Mouse (Mus musculus) limb, embryonic 12.5 days (tissue): Measurements from ENCODE around the gene Slc13a3. TPM values are rescaled to one million over a fixed set of nuclear protein-coding genes. Genes with fewer than 3 reads are reported as not detected.

Source experiments
- ATAC-seq: fragments of 200-750 bp; cut with Nextera tagmentation; 2 replicates; pipeline ENCODE4 v1.8.0; 2017; ENCODE audit warnings: low read depth, moderate TSS enrichment; ENCODE audit not compliant: insufficient number of reproducible peaks, insufficient read depth, low FRiP score, low TSS enrichment
- H3K27ac ChIP-seq: fragments of 300-500 bp; sonication (generic); 2 replicates; pipeline ENCODE4 v1.5.1; 2016; ENCODE audit warnings: mild to moderate bottlenecking, moderate library complexity
- H3K27me3 ChIP-seq: fragments of 300-500 bp; sonication (generic); 2 replicates; pipeline ENCODE4 v1.6.1; 2016; ENCODE audit warnings: mild to moderate bottlenecking, moderate library complexity
- H3K36me3 ChIP-seq: fragments of 300-500 bp; sonication (generic); 2 replicates; pipeline ENCODE4 v1.6.1; 2016; ENCODE audit warnings: mild to moderate bottlenecking, moderate library complexity
- H3K4me1 ChIP-seq: fragments of 300-500 bp; sonication (generic); replicated peaks from 2 replicates; pipeline ENCODE4 v1.6.1; 2016
- H3K4me2 ChIP-seq: fragments of 300-500 bp; sonication (generic); 2 replicates; pipeline ENCODE4 v1.6.1; 2016; ENCODE audit warnings: mild to moderate bottlenecking, moderate library complexity
- H3K4me3 ChIP-seq: fragments of 300-500 bp; sonication (generic); replicated peaks from 2 replicates; pipeline ENCODE4 v1.5.1; 2016; ENCODE audit warnings: mild to moderate bottlenecking
- H3K9ac ChIP-seq: fragments of 300-500 bp; sonication (generic); replicated peaks from 2 replicates; pipeline ENCODE4 v1.6.1; 2016; ENCODE audit warnings: mild to moderate bottlenecking, moderate library complexity
- H3K9me3 ChIP-seq: fragments of 300-500 bp; sonication (generic); 2 replicates; pipeline ENCODE4 v1.6.1; 2016; ENCODE audit warnings: mild to moderate bottlenecking, moderate library complexity
- WGBS: fragments of 180-500 bp; shearing (Covaris S2); methylation state at CpG from one replicate; pipeline ENCODE4 v1.1.7; 2016; 5-methylcytosine and 5-hydroxymethylcytosine counted together
- polyA plus RNA-seq: library from polyadenylated mRNA; unstranded; fragments of >200 nt; fragmentation: Nextera tagmentation; extraction: Ambion mirVana; gene quantifications from 2 replicates; pipeline ENCODE4 v1.2.1, GENCODE M21; 2016

Gene Slc13a3
- polyA plus RNA-seq, 1 experiment from 2014 or later: not detected

- H3K9ac ChIP-seq: no peak overlapping the region
- H3K9me3 ChIP-seq: no peaks in the 10 kb centered on the region
Measured at GRCm38 (mm10) chr2:165497706-165498275, 24.8 kb upstream of the Slc13a3 start.

GRCm38 (mm10) chr2:165496251-165496650, 23.2 kb upstream of the Slc13a3 start:
- H3K4me3 ChIP-seq: no peak overlapping the region
- H3K27ac ChIP-seq: no peak overlapping the region
- no peaks in the 10 kb centered on the region for H3K36me3 ChIP-seq
- peaks cover 15% of the 10 kb centered on the region for H3K4me1 ChIP-seq
- H3K4me2 ChIP-seq: no peak overlapping the region
- no peak for ATAC-seq
- no peaks in the 10 kb centered on the region for H3K9me3 ChIP-seq
- peaks cover 7% of the 10 kb centered on the region; the same call in 1 of the 2 replicates for H3K27me3 ChIP-seq
- H3K9ac ChIP-seq: no peak overlapping the region

More at GRCm38 (mm10) chr2:165497706-165498275, 24.8 kb upstream of the Slc13a3 start:
- H3K36me3 ChIP-seq: no peaks in the 10 kb centered on the region
- no peak for ATAC-seq
- WGBS: 64% methylated on average over 2 of the region's 2 CpGs
- peaks cover 7% of the 10 kb centered on the region for H3K4me1 ChIP-seq
- H3K27ac ChIP-seq: no peak overlapping the region
- H3K4me3 ChIP-seq: no peak overlapping the region
- peaks cover 9% of the 10 kb centered on the region; the same call in 1 of the 2 replicates for H3K27me3 ChIP-seq
- H3K4me2 ChIP-seq: no peak overlapping the region

GRCm38 (mm10) chr2:165494495-165494894, 21.5 kb upstream of the Slc13a3 start:
- WGBS: 50% methylated on average over 2 of the region's 2 CpGs
- ATAC-seq: no peak

GRCm38 (mm10) chr2:165493587-165494210, 20.7 kb upstream of the Slc13a3 start:
- Histone ChIP-seq H3K27ac (0 out of 2 replicates have a peak overlapping the region, but pooled peaks have one; percentile 82), H3K4me2 (peak overlapping the region; percentile 89), H3K4me1 (peaks cover 15% of the 10 kb centered on the region), H3K36me3 (peaks cover 24% of the 10 kb centered on the region), H3K9ac (peak overlapping the region; percentile 84), H3K4me3 (peak overlapping the region; percentile 80), H3K9me3 (no peaks in the 10 kb centered on the region), H3K27me3 (peaks cover 4% of the 10 kb centered on the region; the same call in 1 of the 2 replicates)
- WGBS: 31% methylated on average over 17 of the region's 17 CpGs
- ATAC-seq: peak; percentile 5; the same call in 1 of the 2 replicates

More at GRCm38 (mm10) chr2:165494495-165494894, 21.5 kb upstream of the Slc13a3 start:
- Histone ChIP-seq H3K27me3 (peaks cover 4% of the 10 kb centered on the region; the same call in 1 of the 2 replicates), H3K36me3 (peaks cover 16% of the 10 kb centered on the region), H3K4me3 (no peak overlapping the region), H3K9me3 (no peaks in the 10 kb centered on the region), H3K4me1 (peaks cover 15% of the 10 kb centered on the region), H3K27ac (no peak overlapping the region), H3K9ac (no peak overlapping the region), H3K4me2 (no peak overlapping the region)

GRCm38 (mm10) chr2:165492648-165493553, 19.9 kb upstream of the Slc13a3 start, which contains the start of gene Trp53rka:
TSS of gene Trp53rka (minus strand) at chr2:165493324.
- H3K27me3 ChIP-seq: peaks cover 4% of the 10 kb centered on the region; the same call in 1 of the 2 replicates
- peak within 1 kb of the TSS; percentile 80 for H3K4me3 ChIP-seq
- WGBS: under 1% methylated on average over 84 of the region's 84 CpGs
- H3K9ac ChIP-seq: peak within 1 kb of the TSS; percentile 84
- H3K4me2 ChIP-seq: peak within 1 kb of the TSS; percentile 89
- peaks cover 15% of the 10 kb centered on the region for H3K4me1 ChIP-seq
- ATAC-seq: peak; percentile 83
- H3K9me3 ChIP-seq: no peaks in the 10 kb centered on the region
- peaks cover 32% of the 10 kb centered on the region for H3K36me3 ChIP-seq
- peak within 1 kb of the TSS; percentile 82 for H3K27ac ChIP-seq

- 0 out of 2 replicates have a peak, but pooled peaks cover 5% of the 10 kb centered on the region for H3K27me3 ChIP-seq
- peaks cover 32% of the 10 kb centered on the region for H3K36me3 ChIP-seq
- H3K9me3 ChIP-seq: no peaks in the 10 kb centered on the region
- no peak overlapping the region for H3K4me2 ChIP-seq
- no peak overlapping the region for H3K4me3 ChIP-seq
- H3K27ac ChIP-seq: 0 out of 2 replicates have a peak overlapping the region, but pooled peaks have one; percentile 7
- WGBS: 27% methylated on average over 8 of the region's 8 CpGs
- H3K9ac ChIP-seq: 0 out of 2 replicates have a peak overlapping the region, but pooled peaks have one; percentile 5
- ATAC-seq: peak; percentile 21; the same call in 1 of the 2 replicates
- peaks cover 7% of the 10 kb centered on the region for H3K4me1 ChIP-seq
Measured at GRCm38 (mm10) chr2:165486881-165487535, 14.0 kb upstream of the Slc13a3 start.

- peaks cover 32% of the 10 kb centered on the region for H3K36me3 ChIP-seq
- 82% methylated on average over 5 of the region's 5 CpGs for WGBS
- H3K27me3 ChIP-seq: 0 out of 2 replicates have a peak, but pooled peaks cover 5% of the 10 kb centered on the region
- H3K4me2 ChIP-seq: no peak overlapping the region
- no peak overlapping the region for H3K9ac ChIP-seq
- H3K4me3 ChIP-seq: no peak overlapping the region
- peaks cover 6% of the 10 kb centered on the region for H3K4me1 ChIP-seq
- ATAC-seq: no peak
- H3K9me3 ChIP-seq: no peaks in the 10 kb centered on the region
- H3K27ac ChIP-seq: no peak overlapping the region
Measured at GRCm38 (mm10) chr2:165486401-165486800, 13.4 kb upstream of the Slc13a3 start.

- Histone ChIP-seq H3K4me3 (no peak overlapping the region), H3K4me2 (no peak overlapping the region), H3K4me1 (peaks cover 6% of the 10 kb centered on the region), H3K36me3 (peaks cover 29% of the 10 kb centered on the region), H3K9me3 (no peaks in the 10 kb centered on the region), H3K27me3 (0 out of 2 replicates have a peak, but pooled peaks cover 5% of the 10 kb centered on the region), H3K27ac (no peak overlapping the region), H3K9ac (no peak overlapping the region)
- WGBS: 68% methylated on average over 3 of the region's 3 CpGs
- no peak for ATAC-seq
Measured at GRCm38 (mm10) chr2:165485826-165486225, 12.8 kb upstream of the Slc13a3 start.

- Histone ChIP-seq H3K9me3 (no peaks in the 10 kb centered on the region), H3K4me2 (no peak overlapping the region), H3K4me3 (no peak overlapping the region), H3K9ac (no peak overlapping the region), H3K27me3 (0 out of 2 replicates have a peak, but pooled peaks cover 5% of the 10 kb centered on the region), H3K36me3 (peaks cover 13% of the 10 kb centered on the region), H3K4me1 (peaks cover 6% of the 10 kb centered on the region), H3K27ac (no peak overlapping the region)
- 64% methylated on average over 6 of the region's 6 CpGs for WGBS
- ATAC-seq: no peak
Measured at GRCm38 (mm10) chr2:165484152-165484551, 11.1 kb upstream of the Slc13a3 start.

GRCm38 (mm10) chr2:165482003-165482402, 9.0 kb upstream of the Slc13a3 start:
- Histone ChIP-seq H3K4me2 (no peak overlapping the region), H3K4me1 (peaks cover 6% of the 10 kb centered on the region), H3K27me3 (0 out of 2 replicates have a peak, but pooled peaks cover 5% of the 10 kb centered on the region), H3K27ac (no peak overlapping the region), H3K4me3 (no peak overlapping the region), H3K9ac (no peak overlapping the region), H3K36me3 (no peaks in the 10 kb centered on the region), H3K9me3 (no peaks in the 10 kb centered on the region)
- no peak for ATAC-seq
- WGBS: 53% methylated on average over 8 of the region's 8 CpGs
